Mouse (Mus musculus) spleen, adult 2 months (tissue): Measurements from ENCODE around the gene Kank4. TPM values are rescaled to one million over a fixed set of nuclear protein-coding genes. Genes with fewer than 3 reads are reported as not detected.
"Not testable (repeated sequence)": the region's sequence is repeated elsewhere in the genome, so short reads cannot be mapped to it uniquely, and the experiment has no call there.

Experiments
- DNase-seq, 2 experiments: peaks; one replicate each; pipeline versions ENCODE4 v3.0.0 to v3.0.0-alpha.2; 2012 to 2021; ENCODE audit warnings: low spot score in 2 of 2, low read depth in 1 of 2
- H3K27ac ChIP-seq: fragments of 200-500 bp; 2 replicates; pipeline ENCODE4 v1.5.1; 2012; ENCODE audit warnings: low read length, inconsistent platforms; ENCODE audit not compliant: insufficient read depth
- H3K27me3 ChIP-seq: fragments of 200-500 bp; 2 replicates; pipeline ENCODE4 v1.6.1; 2012; ENCODE audit warnings: mild to moderate bottlenecking, moderate library complexity, low read length, inconsistent platforms; ENCODE audit not compliant: control insufficient read depth, insufficient read depth
- H3K36me3 ChIP-seq: fragments of 200-500 bp; 2 replicates; pipeline ENCODE4 v1.6.1; 2012; ENCODE audit warnings: mild to moderate bottlenecking, low read length, inconsistent platforms; ENCODE audit not compliant: control insufficient read depth, insufficient read depth
- H3K4me1 ChIP-seq: fragments of 200-500 bp; 2 replicates; pipeline ENCODE4 v1.6.1; 2011; ENCODE audit warnings: inconsistent platforms; ENCODE audit not compliant: control insufficient read depth, insufficient read depth, insufficient read length
- H3K4me3 ChIP-seq: fragments of 200-500 bp; 2 replicates; pipeline ENCODE4 v1.5.1; 2011; ENCODE audit warnings: mild to moderate bottlenecking, inconsistent platforms; ENCODE audit not compliant: insufficient read depth, insufficient read length; ENCODE audit errors: extremely low read depth
- CTCF ChIP-seq: fragments of 200-500 bp; IDR thresholded peaks from 2 replicates; pipeline ENCODE4 v1.5.1; 2011; ENCODE audit warnings: mild to moderate bottlenecking, inconsistent platforms; ENCODE audit not compliant: insufficient read depth, insufficient read length, insufficient replicate concordance; ENCODE audit errors: extremely low read depth
- POLR2A ChIP-seq: fragments of 200-500 bp; IDR thresholded peaks from 2 replicates; pipeline ENCODE4 v1.6.1; 2011; ENCODE audit warnings: low read depth, low read length, inconsistent platforms
- WGBS: fragments of 180-500 bp; shearing (Covaris S2); methylation state at CpG from one replicate; pipeline ENCODE4 v1.1.7; 2018; 5-methylcytosine and 5-hydroxymethylcytosine counted together
- polyA plus RNA-seq: library from polyadenylated mRNA; depleted of rRNA; stranded (reverse); fragments of >200 nt; gene quantifications from 2 replicates; pipeline ENCODE4 v1.2.3, GENCODE M21; 2012

The Kank4 gene
- polyA plus RNA-seq, 1 experiment: 0.15 TPM

DNA sequence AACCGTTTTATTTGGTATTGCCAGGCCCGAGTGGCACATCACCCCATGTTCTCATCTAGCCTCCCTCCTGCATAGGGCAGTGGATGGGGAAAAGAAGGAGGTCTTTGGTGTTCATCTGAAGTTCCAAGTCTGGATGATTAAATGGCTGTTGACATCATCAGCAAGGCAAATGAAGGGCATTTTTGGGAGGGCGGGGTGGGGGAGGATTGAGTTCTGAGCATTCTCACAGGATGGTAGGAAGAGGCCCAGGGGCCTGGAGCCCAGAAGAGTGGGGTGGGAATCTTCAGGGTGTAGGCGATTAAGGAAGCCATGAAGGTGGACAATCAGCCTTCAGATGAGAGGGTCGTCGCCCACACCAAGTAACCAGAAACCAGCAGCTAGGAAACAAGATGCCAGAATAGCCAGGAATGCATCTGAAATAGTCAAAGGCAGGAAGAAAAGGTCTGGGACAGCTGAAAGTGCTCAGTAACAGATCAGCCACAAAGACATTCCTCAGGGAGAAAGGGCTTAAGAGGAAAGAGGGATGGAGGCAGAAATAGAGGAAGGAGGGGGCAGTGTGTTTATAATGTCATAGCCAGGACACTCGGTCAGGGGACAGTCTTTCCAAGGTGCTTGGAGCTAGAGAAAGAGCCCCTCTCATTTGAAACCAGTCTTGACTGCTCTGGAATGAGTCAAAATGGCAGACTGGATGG is 26.7 kb upstream of the Kank4 start:
- Histone ChIP-seq H3K27ac (no peak overlapping the region), H3K4me3 (no peak overlapping the region), H3K36me3 (no peaks in the 10 kb centered on the region), H3K4me1 (no peaks in the 10 kb centered on the region), H3K27me3 (no peaks in the 10 kb centered on the region)
- TF ChIP-seq CTCF: no peak
- no peak for TF ChIP-seq POLR2A
- no peak for DNase-seq
- 82% methylated on average over 7 of the region's 7 CpGs for WGBS

DNA sequence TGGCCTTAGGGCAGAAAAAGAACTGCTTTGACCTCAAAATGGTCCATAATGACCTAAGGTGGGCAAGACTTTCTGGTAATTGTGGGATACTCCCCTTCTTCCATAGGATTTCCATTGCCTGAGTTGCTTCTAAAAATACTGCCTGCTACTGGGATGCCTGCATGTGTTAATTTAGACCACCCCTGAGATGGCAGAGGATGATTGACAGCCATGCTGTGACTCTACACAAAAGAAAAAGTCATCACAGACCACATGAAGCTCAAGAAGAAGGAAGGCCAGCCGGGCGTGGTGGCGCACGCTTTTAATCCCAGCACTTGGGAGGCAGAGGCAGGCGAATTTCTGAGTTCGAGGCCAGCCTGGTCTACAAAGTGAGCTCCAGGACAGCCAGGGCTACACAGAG is 23.9 kb upstream of the Kank4 start:
- 93% methylated on average over 6 of the region's 6 CpGs for WGBS
- not testable (repeated sequence) for H3K4me3 ChIP-seq, H3K36me3 ChIP-seq, DNase-seq, H3K27me3 ChIP-seq, H3K27ac ChIP-seq, H3K4me1 ChIP-seq

DNA sequence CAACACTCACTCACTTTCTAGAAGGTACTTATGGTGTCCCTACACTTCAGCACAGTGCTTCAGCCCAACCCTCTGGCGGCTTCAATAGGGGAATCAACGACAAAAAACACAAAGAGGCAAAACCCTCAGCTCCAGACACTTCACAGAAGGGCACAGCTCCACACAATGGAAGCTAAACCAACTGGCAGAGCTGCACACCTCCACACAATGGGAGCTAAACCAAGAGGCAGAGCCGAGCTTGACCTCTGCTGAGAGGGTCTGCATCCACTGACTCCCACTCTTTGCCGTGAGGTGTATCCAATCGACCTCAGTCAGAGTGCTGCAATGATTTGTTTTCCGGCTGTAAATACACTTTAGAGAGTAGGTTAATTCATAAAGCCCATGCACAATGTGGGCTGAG is 23.2 kb upstream of the Kank4 start:
- WGBS: 80% methylated on average over 6 of the region's 6 CpGs
- H3K27me3 ChIP-seq: no peaks in the 10 kb centered on the region
- TF ChIP-seq POLR2A (no peak), CTCF (no peak)

DNA sequence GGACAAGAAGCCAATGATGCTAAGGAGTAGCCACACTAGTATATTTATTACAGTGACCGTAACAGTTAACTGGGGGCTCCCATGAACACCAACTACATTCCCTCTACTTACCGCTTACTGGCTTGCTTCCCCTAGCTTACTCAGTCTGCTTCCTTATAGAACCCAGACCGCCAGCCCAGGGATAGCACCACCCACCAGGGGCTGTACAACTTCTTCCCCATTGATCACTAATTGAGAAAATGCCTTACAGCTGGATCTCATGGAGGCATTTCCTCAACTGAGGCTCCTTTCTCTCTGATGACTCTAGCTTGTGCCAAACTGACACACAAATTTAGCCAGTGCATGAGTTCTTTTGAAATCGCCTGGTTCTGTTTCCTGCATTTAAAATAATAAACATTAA is 21.6 kb upstream of the Kank4 start:
- no peak for TF ChIP-seq CTCF
- no peak for TF ChIP-seq POLR2A
- no peaks in the 10 kb centered on the region for H3K27me3 ChIP-seq
- WGBS: 87% methylated on average over 4 of the region's 4 CpGs

More for the DNA sequence above, 23.2 kb upstream of the Kank4 start:
- Histone ChIP-seq H3K27ac (no peak overlapping the region), H3K4me1 (no peaks in the 10 kb centered on the region), H3K4me3 (no peak overlapping the region), H3K36me3 (no peaks in the 10 kb centered on the region)
- no peak for DNase-seq

DNA sequence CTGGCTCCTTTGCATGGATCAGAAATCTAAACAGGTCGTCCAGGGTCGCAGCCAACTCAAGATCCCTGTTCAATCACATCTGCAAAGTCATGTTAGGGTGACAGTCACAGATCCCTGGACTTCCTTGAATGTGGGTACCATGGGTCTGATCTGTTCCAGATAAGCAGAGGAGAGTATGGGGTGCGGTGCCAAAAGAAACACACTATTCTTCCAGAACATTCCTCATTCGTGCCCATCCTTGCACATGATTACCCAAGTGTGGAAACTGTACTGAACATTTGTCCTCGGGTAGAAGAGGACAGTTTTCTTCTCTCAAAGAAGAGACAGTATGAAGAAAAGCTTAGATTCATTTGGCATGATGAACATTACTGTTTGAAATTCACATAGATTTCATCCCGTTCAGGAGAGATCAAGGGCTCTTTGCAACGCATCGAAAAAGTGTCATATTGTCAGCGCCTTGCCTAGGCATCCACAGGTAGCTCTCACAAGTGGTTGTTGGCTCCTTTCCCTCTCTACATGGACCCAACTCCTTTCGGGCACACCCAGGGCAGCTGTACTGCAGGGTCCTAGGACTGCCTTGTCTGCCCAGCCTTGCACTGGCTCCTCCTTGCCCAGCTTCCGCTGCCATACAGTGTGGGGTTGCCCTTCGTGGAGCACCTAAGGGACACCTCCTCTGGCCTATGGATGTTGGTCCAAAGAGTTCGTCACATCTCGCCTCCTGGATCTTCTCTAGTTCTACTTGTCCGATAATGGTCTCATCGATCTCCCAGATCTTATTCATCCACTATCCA is 20.6 kb upstream of the Kank4 start:
- DNase-seq: no peak
- 90% methylated on average over 16 of the region's 16 CpGs for WGBS
- H3K27ac ChIP-seq: no peak overlapping the region
- no peak for TF ChIP-seq POLR2A
- TF ChIP-seq CTCF: no peak
- H3K36me3 ChIP-seq: no peaks in the 10 kb centered on the region
- no peaks in the 10 kb centered on the region for H3K4me1 ChIP-seq
- H3K27me3 ChIP-seq: no peaks in the 10 kb centered on the region
- no peak overlapping the region for H3K4me3 ChIP-seq

More for the DNA sequence above, 21.6 kb upstream of the Kank4 start:
- H3K4me3 ChIP-seq: no peak overlapping the region
- no peaks in the 10 kb centered on the region for H3K4me1 ChIP-seq
- no peak overlapping the region for H3K27ac ChIP-seq
- DNase-seq: no peak
- no peaks in the 10 kb centered on the region for H3K36me3 ChIP-seq

DNA sequence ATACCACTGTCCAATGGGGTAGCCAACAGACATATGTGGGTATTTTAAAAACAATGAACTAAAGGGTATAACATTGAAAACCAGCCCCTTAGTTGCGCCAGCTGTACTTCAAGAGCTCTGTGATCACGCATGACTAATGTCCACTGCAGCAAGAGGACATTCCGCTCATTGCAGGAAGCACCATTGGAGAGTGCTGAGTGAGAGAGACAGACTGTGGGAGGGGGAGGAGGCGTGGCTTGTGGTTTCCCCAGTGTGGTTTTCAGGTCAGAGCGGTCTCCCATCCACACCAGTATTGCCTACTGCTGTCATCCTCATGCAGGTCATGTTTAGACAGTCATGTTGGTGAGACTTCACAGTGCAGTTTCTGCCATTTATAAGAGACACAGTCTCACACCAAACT is 19.2 kb upstream of the Kank4 start:
- H3K4me1 ChIP-seq: no peaks in the 10 kb centered on the region
- 26% methylated on average over 5 of the region's 5 CpGs for WGBS
- no peak for DNase-seq

DNA sequence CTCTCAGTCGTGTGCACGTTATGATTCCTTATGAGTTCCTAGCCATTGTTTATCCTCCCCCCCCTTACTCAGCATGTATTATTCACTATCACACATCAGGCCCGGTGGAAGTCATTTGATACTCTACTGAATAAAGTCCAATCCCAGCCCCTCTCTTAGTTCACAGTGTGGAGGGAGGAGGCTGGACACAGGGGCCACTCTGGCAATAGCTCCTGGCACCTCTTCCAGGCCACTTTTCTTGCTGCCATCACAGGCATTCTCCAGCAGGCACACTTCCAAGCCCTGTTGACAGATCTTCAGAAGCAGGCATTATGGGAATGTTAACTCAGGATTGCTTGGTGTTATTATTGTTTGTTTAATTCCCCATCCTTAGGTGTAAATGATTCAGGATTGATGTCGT is 17.4 kb upstream of the Kank4 start:
- H3K27ac ChIP-seq: no peak overlapping the region
- no peaks in the 10 kb centered on the region for H3K27me3 ChIP-seq
- H3K36me3 ChIP-seq: no peaks in the 10 kb centered on the region
- 84% methylated on average over 4 of the region's 4 CpGs for WGBS
- no peak overlapping the region for H3K4me3 ChIP-seq
- no peak for TF ChIP-seq CTCF
- no peak for TF ChIP-seq POLR2A
- DNase-seq: no peak
- H3K4me1 ChIP-seq: no peaks in the 10 kb centered on the region

More for the DNA sequence above, 19.2 kb upstream of the Kank4 start:
- Histone ChIP-seq H3K36me3 (no peaks in the 10 kb centered on the region), H3K27me3 (no peaks in the 10 kb centered on the region), H3K4me3 (no peak overlapping the region), H3K27ac (no peak overlapping the region)
- TF ChIP-seq POLR2A: no peak
- no peak for TF ChIP-seq CTCF
